ENCODE assay signal across 8 mouse cellular contexts in the genomic region with DNA sequence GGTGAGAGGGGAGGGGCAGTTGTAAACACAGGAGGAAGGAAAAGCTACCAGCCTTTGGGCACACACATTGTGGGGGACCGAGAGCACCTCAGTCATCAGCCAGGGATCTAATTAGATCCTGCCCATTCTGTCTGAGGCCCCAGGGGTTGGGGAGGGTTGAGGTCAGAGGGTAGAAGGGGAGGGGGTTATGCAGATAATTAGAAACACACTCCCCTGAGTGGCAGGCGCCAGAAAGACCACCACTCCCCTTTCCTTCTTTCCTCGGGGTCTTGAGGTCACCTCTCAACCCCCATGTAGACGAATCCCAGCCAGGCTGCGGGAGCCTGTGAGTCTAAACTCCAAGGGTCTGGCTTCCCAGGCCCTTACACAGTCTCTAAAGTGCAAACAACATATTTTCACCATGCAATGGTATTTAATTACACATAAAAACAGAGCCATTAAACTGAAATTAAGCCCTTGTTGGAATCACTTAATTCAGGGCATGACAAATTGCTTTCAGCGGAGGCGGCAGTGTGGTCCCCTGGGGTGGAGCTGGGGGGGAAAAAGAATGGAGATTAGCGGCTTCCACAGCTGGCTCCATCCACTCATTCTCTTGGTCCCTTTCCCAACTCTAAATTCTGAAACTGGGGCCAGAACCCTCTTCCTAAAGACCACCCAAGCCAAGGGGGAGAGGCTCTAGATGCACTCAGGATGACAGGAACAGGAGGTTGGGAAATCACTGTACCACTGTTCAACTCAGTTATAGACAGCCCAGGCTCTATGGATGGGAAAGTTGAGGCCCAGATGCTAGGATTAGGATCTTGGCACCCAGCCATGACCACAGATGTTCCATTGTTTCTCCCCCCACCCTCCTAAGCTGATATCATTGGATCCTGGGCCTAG. TPM values are rescaled to one million over a fixed set of nuclear protein-coding genes. Genes with fewer than 3 reads are reported as not detected.
A peak's percentile ranks its signal among the peaks of the same experiment; 100 is the strongest.
DNase-seq lines count a peak whose midpoint lies in the region; ATAC-seq lines count a peak whose summit lies in the region.
"Had no signal": no experiment of that assay in that cellular context is flagged by ENCODE, and none has a peak within 500 bp of the region (broad histone marks: within the 10 kb centered on the region; RNA-seq: fewer than 3 reads in every experiment).

No protein-coding gene starts in this region.

- no peak overlapping the region for H3K9ac ChIP-seq in midbrain, embryonic 12.5 days (replicated peaks)
- H3K9ac ChIP-seq in midbrain, embryonic 13.5 days (replicated peaks) = no peak overlapping the region
- no peak overlapping the region for H3K9ac ChIP-seq in stomach, embryonic 14.5 days (replicated peaks; ENCODE audit: low read depth, low read length)

- intact Hi-C loops in heart, postnatal 25 days (cut with DNase I) = no loop called here
- intact Hi-C loops in left cerebral cortex, postnatal 4 days (cut with DNase I) = no loop called here

- H3K27ac ChIP-seq in midbrain, embryonic 12.5 days (replicated peaks) = peak overlapping the region; percentile 39; the same call in 1 of the 2 replicates
- H3K27ac ChIP-seq in midbrain, embryonic 13.5 days = no peak overlapping the region
- H3K27ac ChIP-seq in stomach, embryonic 14.5 days (ENCODE audit: low read length) = peak overlapping the region; percentile 55
- H3K27ac ChIP-seq: left cerebral cortex, adult 2 months had no signal

- WGBS in midbrain, embryonic 12.5 days = under 1% methylated on average over 7 of the region's 8 CpGs
- 5% methylated on average over 8 of the region's 8 CpGs for WGBS in midbrain, embryonic 13.5 days
- WGBS in stomach, embryonic 14.5 days = 11% methylated on average over 8 of the region's 8 CpGs

- no peaks in the 10 kb centered on the region for H3K27me3 ChIP-seq in midbrain, embryonic 12.5 days
- no peaks in the 10 kb centered on the region for H3K27me3 ChIP-seq in midbrain, embryonic 13.5 days
- H3K27me3 ChIP-seq in stomach, embryonic 14.5 days (ENCODE audit: control insufficient read depth, insufficient read depth, low read length) = no peaks in the 10 kb centered on the region

- no peak overlapping the region for H3K4me3 ChIP-seq in midbrain, embryonic 12.5 days
- H3K4me3 ChIP-seq in midbrain, embryonic 13.5 days (replicated peaks) = no peak overlapping the region
- H3K4me3 ChIP-seq in stomach, embryonic 14.5 days (ENCODE audit: low read depth, low read length) = no peak overlapping the region
- H3K4me3 ChIP-seq: left cerebral cortex, adult 2 months had no signal

- peaks cover 8% of the 10 kb centered on the region; the same call in 1 of the 2 replicates for H3K9me3 ChIP-seq in midbrain, embryonic 12.5 days
- H3K9me3 ChIP-seq in midbrain, embryonic 13.5 days = 0 out of 2 replicates have a peak, but pooled peaks cover 3% of the 10 kb centered on the region
- H3K9me3 ChIP-seq in stomach, embryonic 14.5 days (ENCODE audit: control insufficient read depth, low read depth, low read length) = no peaks in the 10 kb centered on the region

- peaks cover 13% of the 10 kb centered on the region for H3K4me1 ChIP-seq in midbrain, embryonic 12.5 days
- peaks cover 15% of the 10 kb centered on the region for H3K4me1 ChIP-seq in midbrain, embryonic 13.5 days (replicated peaks)
- peaks cover 15% of the 10 kb centered on the region for H3K4me1 ChIP-seq in stomach, embryonic 14.5 days (ENCODE audit: control insufficient read depth, insufficient read depth, low read length)

- H3K36me3 ChIP-seq in midbrain, embryonic 12.5 days = peaks cover 14% of the 10 kb centered on the region; the same call in 1 of the 2 replicates
- peaks cover 12% of the 10 kb centered on the region for H3K36me3 ChIP-seq in midbrain, embryonic 13.5 days
- peaks cover 19% of the 10 kb centered on the region for H3K36me3 ChIP-seq in stomach, embryonic 14.5 days (ENCODE audit: control insufficient read depth, insufficient read depth, low read length)

- no peak overlapping the region for H3K4me2 ChIP-seq in midbrain, embryonic 12.5 days (replicated peaks)
- H3K4me2 ChIP-seq in midbrain, embryonic 13.5 days (replicated peaks) = no peak overlapping the region
- no peak overlapping the region for H3K4me2 ChIP-seq in stomach, embryonic 14.5 days (replicated peaks; ENCODE audit: low read depth, low read length)

- ATAC-seq in midbrain, embryonic 12.5 days (ENCODE audit: low FRiP score, low read depth) = peak; percentile 19; the same call in 1 of the 2 replicates
- no peak for ATAC-seq in midbrain, embryonic 13.5 days
- ATAC-seq in stomach, embryonic 14.5 days (ENCODE audit: insufficient number of reproducible peaks, insufficient read depth, low FRiP score, low read depth) = peak; percentile 68; the same call in 1 of the 2 replicates

- peak; percentile 87 for DNase-seq in forelimb bud, embryonic 11.5 days (ENCODE audit: low read depth, low spot score)
- peak; percentile 56 for DNase-seq in heart, postnatal 25 days (ENCODE audit: low spot score)
- no peak for DNase-seq in layer of hippocampus, postnatal 14 days (ENCODE audit: low spot score in 2 of 2)
- DNase-seq in left cerebral cortex, postnatal 4 days = no peak

RNA-seq across cellular contexts. Expression of a gene that starts 14.8 kb away (rescaled TPM):
- polyA plus RNA-seq in midbrain, embryonic 12.5 days (2016; fragmentation: Nextera tagmentation; extraction: Ambion mirVana) = 246 and 322 TPM in 2 replicates
- 120 and 125 TPM in 2 replicates for polyA plus RNA-seq in midbrain, embryonic 13.5 days (2015; fragmentation: Nextera tagmentation; extraction: Ambion mirVana)
- 10 to 100 TPM; 87.8 to 99.7 TPM for total RNA-seq in heart, postnatal 25 days (2021)
- 494 and 532 TPM in 2 replicates for polyA plus RNA-seq in stomach, embryonic 14.5 days (2014; fragmentation: Nextera tagmentation; extraction: Ambion mirVana)
- total RNA-seq in layer of hippocampus, postnatal 14 days (2021) = 100 to 1,000 TPM in 1 of 2 experiments, 10 to 100 TPM in 1; 93.6 to 121 TPM
- 10 to 100 TPM; 66.1 to 80.1 TPM for total RNA-seq in left cerebral cortex, postnatal 4 days (2021)

RNA-seq across cellular contexts. Expression of a gene that starts 31.8 kb away (rescaled TPM):
- 305 and 311 TPM in 2 replicates for polyA plus RNA-seq in midbrain, embryonic 12.5 days (2016; fragmentation: Nextera tagmentation; extraction: Ambion mirVana)
- 118 and 125 TPM in 2 replicates for polyA plus RNA-seq in midbrain, embryonic 13.5 days (2015; fragmentation: Nextera tagmentation; extraction: Ambion mirVana)
- total RNA-seq in heart, postnatal 25 days (2021) = 1 to 10 TPM; 4.2 to 4.6 TPM
- polyA plus RNA-seq in stomach, embryonic 14.5 days (2014; fragmentation: Nextera tagmentation; extraction: Ambion mirVana) = 260 and 284 TPM in 2 replicates
- 1 to 10 TPM; 8.1 to 9.8 TPM for total RNA-seq in layer of hippocampus, postnatal 14 days (2021)
- 10 to 100 TPM; 28.2 to 28.4 TPM for total RNA-seq in left cerebral cortex, postnatal 4 days (2021)

RNA-seq across cellular contexts. Expression of a gene that starts 33.3 kb away (rescaled TPM):
- polyA plus RNA-seq in midbrain, embryonic 12.5 days (2016; fragmentation: Nextera tagmentation; extraction: Ambion mirVana) = 0.12 and 0.19 TPM in 2 replicates
- polyA plus RNA-seq in midbrain, embryonic 13.5 days (2015; fragmentation: Nextera tagmentation; extraction: Ambion mirVana) = 0.10 and 0.16 TPM in 2 replicates
- total RNA-seq in heart, postnatal 25 days (2021) = under 1 TPM; 0.18 to 0.20 TPM
- 2.4 and 2.5 TPM in 2 replicates for polyA plus RNA-seq in stomach, embryonic 14.5 days (2014; fragmentation: Nextera tagmentation; extraction: Ambion mirVana)
- under 1 TPM; 0.09 to 0.21 TPM for total RNA-seq in layer of hippocampus, postnatal 14 days (2021)
- total RNA-seq in left cerebral cortex, postnatal 4 days (2021) = not detected

Comparison
In these comparisons a context has a peak if more than half of its experiments do, and no peak if none do; other contexts are left out.
1. DNase-seq: peak in forelimb bud, embryonic 11.5 days (single experiment) and heart, postnatal 25 days (single experiment); none in layer of hippocampus, postnatal 14 days (0 of 2) and left cerebral cortex, postnatal 4 days (single experiment).